Mouse (Mus musculus) kidney, postnatal 4 days (tissue): ENCODE results near the gene Znhit2.

Source experiments
- DNase-seq, 2 experiments: peaks; one replicate each; pipeline ENCODE4 v3.0.0; 2021; ENCODE audit warnings: mixed read lengths in 2 of 2

Gene Znhit2

GRCm38 (mm10) chr19:6073889-6074288 lies 12.9 kb downstream of the Znhit2 start:
- DNase-seq: no peak

DNA sequence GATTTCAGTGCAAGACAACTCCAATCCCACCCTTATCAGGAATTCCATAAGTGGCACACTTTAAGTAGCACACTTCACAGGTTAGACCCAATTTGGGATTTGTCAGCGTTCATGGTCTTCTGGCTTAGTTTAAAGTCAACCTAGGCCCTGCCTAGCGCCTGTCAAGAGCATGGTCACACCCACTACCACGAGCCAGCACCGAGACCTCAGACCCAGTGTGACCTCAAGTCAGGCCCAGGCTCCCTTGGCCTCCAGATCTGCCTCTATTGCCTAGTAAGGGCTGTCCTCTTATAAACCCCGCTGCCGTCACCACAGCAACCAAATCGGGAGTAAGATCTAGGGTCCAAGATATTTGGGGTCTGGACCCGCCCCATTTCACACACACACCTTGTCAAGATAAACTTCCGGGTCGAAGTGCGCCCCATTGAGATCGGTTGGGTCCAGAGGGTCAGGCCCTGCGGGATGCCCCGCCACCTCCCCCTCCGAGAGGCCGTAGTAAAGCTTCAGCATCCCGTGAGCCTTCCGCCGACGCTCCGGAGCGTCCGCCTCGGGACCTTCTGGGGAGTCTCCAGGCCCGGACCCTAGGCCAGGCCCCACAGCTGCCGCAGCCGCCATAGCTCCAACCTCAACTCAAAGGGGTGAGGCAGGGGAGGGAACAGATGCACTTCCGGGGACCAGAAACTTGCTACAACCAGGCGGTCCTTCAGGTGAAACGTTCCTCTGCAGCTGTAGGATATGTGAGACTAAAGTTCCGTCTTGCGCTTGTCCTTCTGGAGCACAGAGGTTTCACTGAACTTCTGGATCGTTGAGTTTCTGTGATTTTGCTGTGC lies 15.8 kb downstream of the Znhit2 start, which contains the start of gene Vps51:
Gene Vps51 (minus strand): TSS at position 668 of the 830 bp plus-strand sequence.
- peak; percentile 89 to 91 for DNase-seq

- DNase-seq: no peak
Measured at GRCm38 (mm10) chr19:6079983-6080480, 19.0 kb downstream of the Znhit2 start, which contains the start of gene Tmem262. Gene Tmem262 (plus strand): TSS chr19:6080033.

DNA sequence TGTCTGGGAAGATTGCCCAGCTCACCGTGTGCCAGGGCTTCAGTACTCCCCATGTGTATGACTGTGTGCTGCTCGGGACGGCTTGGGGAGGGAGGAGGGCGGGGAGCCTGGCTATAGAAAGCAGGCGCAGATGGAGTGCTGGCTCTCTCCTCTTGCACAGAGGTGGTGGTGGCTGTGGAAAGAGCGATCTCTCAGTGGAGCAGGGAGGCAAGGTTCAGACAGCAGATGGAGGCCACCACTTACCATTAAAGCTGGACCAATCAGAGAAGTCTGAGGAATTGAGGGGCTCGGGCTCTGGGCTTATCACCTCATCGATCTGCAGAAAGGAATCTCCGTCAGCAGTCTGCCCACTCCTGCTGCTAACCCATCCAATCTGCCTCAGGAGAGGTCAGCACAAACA lies 21.2 kb downstream of the Znhit2 start, which contains the start of gene Gm28374:
Gene Gm28374 (minus strand): TSS at position 101 of the 400 bp plus-strand sequence.
- no peak for DNase-seq

- peak; percentile 97 to 98 for DNase-seq
Measured at GRCm38 (mm10) chr19:6084478-6085248, 23.7 kb downstream of the Znhit2 start, which contains the start of the genes Zfpl1 and Cdca5. Gene Zfpl1 (minus strand): TSS chr19:6084956. Gene Cdca5 (plus strand): TSS chr19:6084983.

DNA sequence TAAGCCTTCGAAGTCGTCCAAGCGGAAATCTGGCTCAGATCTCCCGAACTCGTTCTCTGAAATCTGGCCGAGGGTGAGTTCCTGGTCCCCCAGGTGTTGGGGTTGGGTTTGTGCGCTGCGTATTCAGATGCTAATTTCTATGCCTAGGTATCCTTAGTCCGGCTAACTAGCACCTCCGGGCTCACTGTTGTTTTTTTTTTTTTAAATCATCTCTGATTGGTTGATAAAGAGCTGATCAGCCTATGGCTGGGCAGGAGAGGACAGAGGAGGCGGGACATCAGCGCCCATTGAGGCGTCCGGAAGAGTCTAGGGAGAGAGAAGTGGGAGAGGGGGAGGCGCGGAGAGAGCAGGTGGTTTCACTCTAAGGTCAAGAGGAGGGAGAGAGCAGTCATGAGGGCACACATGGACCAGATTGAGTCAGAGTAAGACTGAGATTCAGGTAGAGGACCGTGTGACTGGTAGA lies 24.5 kb downstream of the Znhit2 start:
- DNase-seq: peak; percentile 78 to 86

DNA sequence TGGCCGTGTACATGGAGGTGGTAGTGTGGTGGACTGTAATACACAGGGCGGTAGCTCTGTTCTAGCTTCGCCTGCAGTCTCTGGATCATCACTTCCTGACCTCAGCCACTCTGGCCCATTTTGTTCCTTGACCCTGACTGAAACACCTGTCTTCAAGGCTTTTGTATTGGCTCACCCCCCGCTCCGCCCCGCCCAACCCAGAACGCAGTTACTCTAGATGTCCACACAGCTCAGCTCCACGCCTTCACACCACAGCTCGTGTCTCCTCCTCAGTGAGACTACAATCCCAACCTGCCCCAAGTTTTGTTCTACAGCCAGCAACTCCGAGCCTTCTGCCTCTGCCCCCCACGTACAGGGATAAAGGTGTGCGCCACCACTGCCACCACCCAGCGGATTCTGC lies 27.8 kb downstream of the Znhit2 start:
- DNase-seq: no peak

DNA sequence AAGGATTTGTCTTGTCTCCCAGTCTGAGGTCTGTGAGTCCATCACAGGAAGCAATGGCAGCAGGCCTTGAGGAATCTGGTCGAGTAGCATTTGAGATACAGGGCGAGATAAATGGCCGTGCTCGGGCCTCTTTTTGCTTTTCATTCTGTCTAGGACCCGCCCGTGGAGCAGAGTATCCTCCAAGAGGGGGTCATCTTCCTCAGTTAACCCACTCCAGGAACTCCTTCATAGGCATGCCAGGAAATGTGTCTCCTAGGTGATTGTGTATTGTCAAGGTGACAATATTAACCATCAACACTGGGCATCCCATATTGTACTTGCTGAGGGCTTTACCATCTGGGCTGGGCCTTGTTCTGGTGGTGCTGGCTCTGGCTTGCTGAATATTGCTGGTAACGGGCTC lies 33.1 kb downstream of the Znhit2 start, which contains the start of gene AC131692.1:
Gene AC131692.1 (plus strand): TSS at position 301 of the 400 bp plus-strand sequence.
- DNase-seq: no peak

DNA sequence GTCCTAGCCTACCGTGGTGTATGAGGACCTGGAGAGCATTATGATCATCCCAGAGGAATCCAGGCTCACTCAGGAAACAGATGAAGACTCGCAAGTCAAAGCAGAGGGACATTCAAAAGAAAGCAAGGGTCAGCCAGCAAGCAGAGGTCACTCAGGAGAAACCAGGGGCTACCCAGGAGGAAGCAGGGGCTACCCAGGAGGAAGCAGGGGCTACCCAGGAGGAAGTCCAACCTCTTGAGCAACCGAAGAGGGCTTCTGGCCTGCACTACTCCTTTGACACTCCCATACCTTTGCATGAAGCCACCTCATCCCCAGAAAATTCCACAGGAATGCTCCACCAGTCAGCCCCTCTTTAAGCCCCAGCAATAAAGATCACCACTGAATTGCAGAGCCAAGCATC lies 36.9 kb downstream of the Znhit2 start:
- DNase-seq: peak in 1 of 2 experiments; percentile 31

DNA sequence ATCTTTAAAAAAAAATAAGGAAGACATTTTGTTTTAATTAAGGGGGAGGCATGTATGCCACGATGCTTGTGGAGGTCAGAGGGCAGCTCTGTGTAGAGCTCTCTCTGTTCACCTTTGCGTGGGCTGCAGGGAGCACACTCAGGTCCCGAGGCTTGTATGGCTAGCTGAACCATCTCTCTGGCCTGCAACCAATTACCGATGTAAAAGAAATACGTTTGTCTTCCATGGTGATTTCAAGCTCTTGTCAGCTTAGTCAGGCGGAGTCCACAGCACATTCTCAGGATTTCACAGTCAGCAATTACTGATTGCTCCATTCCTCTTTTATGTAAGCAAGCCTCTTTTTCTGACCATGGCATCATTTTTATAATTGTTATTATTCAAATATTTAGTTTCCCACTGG lies 40.2 kb downstream of the Znhit2 start:
- DNase-seq: no peak

DNA sequence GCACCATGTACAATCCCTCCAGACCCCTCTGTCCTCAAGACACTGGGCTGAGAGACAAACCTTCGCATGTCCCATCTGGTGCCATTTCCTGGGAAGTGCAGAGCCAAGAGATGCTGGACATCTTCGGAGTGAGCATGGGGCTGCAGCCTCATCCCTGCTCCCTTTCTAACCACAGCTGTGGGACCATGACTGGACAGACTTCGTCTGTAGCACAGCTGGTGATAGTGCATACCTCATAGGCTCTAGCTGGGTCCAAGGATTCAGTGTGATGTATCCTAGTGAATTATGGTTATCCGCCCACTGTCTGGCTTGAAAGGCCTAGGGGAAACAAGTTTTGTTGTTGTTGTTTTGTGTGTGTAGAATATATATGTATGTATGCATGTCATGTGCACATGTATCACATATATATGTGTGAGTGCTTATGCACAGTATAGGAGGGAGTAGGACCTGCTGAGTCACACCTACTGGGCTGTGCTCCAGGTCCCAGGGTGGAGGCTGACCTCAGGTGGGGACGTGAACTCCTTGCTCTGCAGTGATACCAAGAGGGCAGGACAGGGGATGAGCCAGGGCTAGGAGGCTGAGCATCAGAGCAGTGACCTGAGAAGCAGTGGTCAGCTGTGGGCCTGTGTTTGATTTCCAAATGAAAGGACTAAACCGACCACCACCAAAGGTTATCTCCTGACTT lies 41.3 kb downstream of the Znhit2 start:
- DNase-seq: no peak

GRCm38 (mm10) chr19:6104476-6104875 lies 43.5 kb downstream of the Znhit2 start:
- no peak for DNase-seq

GRCm38 (mm10) chr19:6105586-6105985 lies 44.6 kb downstream of the Znhit2 start, which contains the start of gene Naaladl1:
Gene Naaladl1 (plus strand): TSS chr19:6105782.
- DNase-seq: no peak
